9 mouse cellular contexts compared by ENCODE assay signal in the genomic region with DNA sequence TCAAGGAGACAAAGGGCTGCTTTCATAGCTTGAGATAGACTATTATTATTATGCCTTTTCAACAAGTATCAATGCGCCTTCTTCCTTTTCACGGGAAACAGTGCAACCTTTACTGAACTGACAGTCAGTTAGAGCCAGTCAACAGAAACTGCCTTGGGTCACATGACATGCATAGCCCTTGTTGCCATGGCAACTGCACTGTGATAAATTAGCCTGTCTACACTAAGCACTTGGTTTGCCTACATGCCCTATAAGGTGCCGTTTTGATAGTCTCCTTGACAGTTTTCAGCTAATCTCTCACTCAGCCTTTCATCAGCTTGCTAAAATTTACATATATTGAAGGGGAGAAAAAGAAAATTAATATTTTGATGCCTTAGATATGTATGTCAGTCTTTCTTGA.
DNase-seq lines count a peak whose midpoint lies in the region; ATAC-seq lines count a peak whose summit lies in the region.
"Had no signal": no experiment of that assay in that cellular context is flagged by ENCODE, and none has a peak within 500 bp of the region (broad histone marks: within the 10 kb centered on the region; RNA-seq: fewer than 3 reads in every experiment).

No protein-coding gene starts in this region.

- DNase-seq in right cerebral cortex, adult 18-20 months: peak; percentile 46
- no peak for DNase-seq in right cerebral cortex, postnatal 25 days
- peak; percentile 73 for DNase-seq in left cerebral cortex, postnatal 4 days
- DNase-seq in right cerebral cortex, postnatal 4 days: peak; percentile 49
- DNase-seq in MN1 (ENCODE audit: low spot score): no peak
- DNase-seq in gastrocnemius, postnatal 10 days: no peak
- DNase-seq in gastrocnemius, postnatal 14 days: no peak

- no peaks in the 10 kb centered on the region for H3K9me3 ChIP-seq in forebrain, embryonic 13.5 days (replicated peaks)

- ATAC-seq in forebrain, embryonic 13.5 days: peak; percentile 97
- ATAC-seq: Patski had no signal

- intact Hi-C loops in left cerebral cortex, postnatal 4 days (cut with DNase I): no loop called here
- intact Hi-C loops in gastrocnemius, postnatal 14 days (cut with DNase I; ENCODE audit: low total_unique reads): no loop called here

- no peak overlapping the region for H3K27ac ChIP-seq in forebrain, embryonic 13.5 days

- no peak overlapping the region for H3K9ac ChIP-seq in forebrain, embryonic 13.5 days

- H3K4me2 ChIP-seq in forebrain, embryonic 13.5 days: no peak overlapping the region

- 33% methylated on average over 3 of the region's 3 CpGs for WGBS in forebrain, embryonic 13.5 days

- no peaks in the 10 kb centered on the region for H3K36me3 ChIP-seq in forebrain, embryonic 13.5 days (ENCODE audit: poor library complexity, severe bottlenecking)

- peaks cover 8% of the 10 kb centered on the region; the same call in 1 of the 2 replicates for H3K4me1 ChIP-seq in forebrain, embryonic 13.5 days

- no peaks in the 10 kb centered on the region for H3K27me3 ChIP-seq in forebrain, embryonic 13.5 days
- H3K27me3 ChIP-seq: Patski had no signal

- H3K4me3 ChIP-seq in forebrain, embryonic 13.5 days: no peak overlapping the region

Comparison
In these comparisons a context has a peak if more than half of its experiments do, and no peak if none do; other contexts are left out.
1. DNase-seq: peak in right cerebral cortex, adult 18-20 months (single experiment), left cerebral cortex, postnatal 4 days (single experiment) and right cerebral cortex, postnatal 4 days (single experiment); none in right cerebral cortex, postnatal 25 days (single experiment), MN1 (single experiment), gastrocnemius, postnatal 10 days (single experiment) and gastrocnemius, postnatal 14 days (single experiment).